Comparison of ENCODE assay signal across 21 mouse cellular contexts in the genomic region with DNA sequence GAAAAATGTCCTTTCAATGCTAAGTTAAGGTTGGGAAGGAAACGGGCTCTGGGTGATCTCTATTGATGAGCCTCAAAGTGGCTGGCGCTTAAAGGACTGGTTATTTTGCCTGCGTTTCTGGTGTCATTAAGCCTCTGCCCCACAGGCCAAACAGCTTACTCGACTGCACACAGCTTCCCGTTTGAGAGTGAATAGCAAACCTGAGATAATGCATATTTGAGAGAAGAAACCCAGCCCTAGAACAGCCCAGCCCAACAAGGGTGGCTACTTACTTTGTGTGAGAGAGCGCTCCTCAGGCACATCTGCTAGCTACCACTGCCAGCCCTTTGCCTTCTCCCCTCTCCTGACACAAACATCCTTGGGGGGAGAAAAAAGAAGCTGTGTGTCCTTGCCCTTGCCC.
"Had no signal": no experiment of that assay in that cellular context is flagged by ENCODE, and none has a peak within 500 bp of the region (broad histone marks: within the 10 kb centered on the region; RNA-seq: fewer than 3 reads in every experiment).

No protein-coding gene starts in this region.

- H3K4me1 ChIP-seq: intestine, embryonic 15.5 days; liver, embryonic 12.5 days; liver, embryonic 15.5 days; lung, embryonic 15.5 days; megakaryocyte, embryonic 14.5 days; neural tube, embryonic 12.5 days; neural tube, embryonic 15.5 days had no signal

- H3K36me3 ChIP-seq: intestine, embryonic 15.5 days; limb, embryonic 10.5 days; limb, embryonic 13.5 days; liver, embryonic 12.5 days; liver, embryonic 15.5 days; lung, embryonic 15.5 days; midbrain, embryonic 12.5 days; neural tube, embryonic 12.5 days; neural tube, embryonic 15.5 days had no signal

- H3K27ac ChIP-seq: intestine, embryonic 15.5 days; kidney, postnatal 0 days; limb, embryonic 10.5 days; limb, embryonic 13.5 days; liver, embryonic 12.5 days; liver, embryonic 15.5 days; lung, embryonic 15.5 days; midbrain, embryonic 12.5 days; neural tube, embryonic 12.5 days; neural tube, embryonic 15.5 days had no signal

- H3K4me3 ChIP-seq: intestine, embryonic 15.5 days; limb, embryonic 10.5 days; limb, embryonic 13.5 days; liver, embryonic 12.5 days; liver, embryonic 15.5 days; lung, embryonic 15.5 days; megakaryocyte, embryonic 14.5 days; midbrain, embryonic 12.5 days; neural tube, embryonic 12.5 days; neural tube, embryonic 15.5 days had no signal

- ATAC-seq: intestine, embryonic 15.5 days; liver, embryonic 12.5 days; midbrain, embryonic 16.5 days had no signal

- H3K27me3 ChIP-seq: intestine, embryonic 15.5 days; limb, embryonic 13.5 days; liver, embryonic 12.5 days; liver, embryonic 15.5 days; lung, embryonic 15.5 days; megakaryocyte, embryonic 14.5 days; neural tube, embryonic 12.5 days; neural tube, embryonic 15.5 days had no signal

- H3K9me3 ChIP-seq: intestine, embryonic 15.5 days; limb, embryonic 10.5 days; limb, embryonic 13.5 days; liver, embryonic 15.5 days; lung, embryonic 15.5 days; midbrain, embryonic 12.5 days; neural tube, embryonic 12.5 days; neural tube, embryonic 15.5 days had no signal

- H3K4me2 ChIP-seq: intestine, embryonic 15.5 days; limb, embryonic 13.5 days; liver, embryonic 12.5 days; liver, embryonic 15.5 days; lung, embryonic 15.5 days; neural tube, embryonic 12.5 days; neural tube, embryonic 15.5 days had no signal

- H3K9ac ChIP-seq: intestine, embryonic 15.5 days; limb, embryonic 13.5 days; liver, embryonic 12.5 days; liver, embryonic 15.5 days; lung, embryonic 15.5 days; midbrain, embryonic 12.5 days; neural tube, embryonic 12.5 days; neural tube, embryonic 15.5 days had no signal

- DNase-seq: kidney, adult 11 months; kidney, adult 8-10 months; kidney, postnatal 25 days; liver; lung, adult 18-20 months; lung, postnatal 10 days; lung, postnatal 36 days; thymus, adult 18-20 months; thymus, postnatal 36 days had no signal
